Mouse (Mus musculus) monocyte, adult 5-6 weeks (primary cell): ENCODE results near the gene Fam78b. TPM values are rescaled to one million over a fixed set of nuclear protein-coding genes. Genes with fewer than 3 reads are reported as not detected.

Experiments used
- ATAC-seq: fragments of 153-309, 156-312 bp; replicated peaks from 2 replicates; pipeline ENCODE4 v1.8.0; 2017; ENCODE audit warnings: mild to moderate bottlenecking; ENCODE audit not compliant: low TSS enrichment, insufficient number of reproducible peaks, severe bottlenecking, poor library complexity, low FRiP score
- total RNA-seq: library from RNA; stranded (forward); fragments of 200-1000, 200-491, 200-594 nt; gene quantifications from 3 replicates; pipeline ENCODE4 v1.2.3, GENCODE M21; 2017

Gene Fam78b
- total RNA-seq, 1 experiment from 2014 or later = 2.5 TPM

- no peak for ATAC-seq
Measured at GRCm38 (mm10) chr1:167123551-167123950, 122.3 kb downstream of the Fam78b start.

GRCm38 (mm10) chr1:167125870-167126269 lies 124.7 kb downstream of the Fam78b start:
- ATAC-seq = peak; percentile 40; the same call in 1 of the 2 replicates

GRCm38 (mm10) chr1:167126292-167126691 lies 125.1 kb downstream of the Fam78b start:
- no peak for ATAC-seq

GRCm38 (mm10) chr1:167135748-167136147 lies 134.5 kb downstream of the Fam78b start:
- no peak for ATAC-seq
